Mouse (Mus musculus) C3H10T1/2 (cell line): ENCODE data around the gene Txlng. TPM values are rescaled to one million over a fixed set of nuclear protein-coding genes. Genes with fewer than 3 reads are reported as not detected.

Experiments used
- polyA plus RNA-seq, 2 experiments: library from polyadenylated mRNA; unstranded; fragments of >200 nt; fragmentation: generic; extraction: Trizol; gene quantifications; one replicate each; pipeline ENCODE4 v1.2.1; 2012; ENCODE audit warnings: missing spikeins in 2 of 2

Gene Txlng
- 1 to 10 TPM in 1 of 2 experiments, under 1 TPM in 1; 0.18 to 1.6 TPM for polyA plus RNA-seq

GRCm38 (mm10) chrX:162829203-162829708, at the start of gene Txlng:
TSS of gene Txlng (minus strand) at chrX:162829454.

GRCm38 (mm10) chrX:162760115-162760942, 68.9 kb downstream of the Txlng start, which contains the start of gene Rbbp7:
TSS of gene Rbbp7 (plus strand) at chrX:162760402.

Other genes starting within 250 kb of the Txlng start
- under 1 TPM in 1 of 2 experiments, not detected in 1; 0.01 TPM for gene Reps2, start 185.8 kb downstream of the Txlng start, polyA plus RNA-seq
- gene Rbbp7, start 69.1 kb downstream of the Txlng start, polyA plus RNA-seq, result 100 to 1,000 TPM in 1 of 2 experiments, 10 to 100 TPM in 1; 41.6 to 142 TPM
- 10 to 100 TPM in 1 of 2 experiments, under 1 TPM in 1; 0.67 to 11.7 TPM for gene Syap1, start 59.0 kb upstream of the Txlng start, polyA plus RNA-seq
- gene Ctps2, start 71.8 kb upstream of the Txlng start, polyA plus RNA-seq, result 10 to 100 TPM; 22.1 to 77.4 TPM
- gene S100g, start 135.1 kb upstream of the Txlng start, polyA plus RNA-seq, result not detected